Mouse (Mus musculus) forebrain, embryonic 16.5 days (tissue): ENCODE data around the gene Ttc12. TPM values are rescaled to one million over a fixed set of nuclear protein-coding genes. Genes with fewer than 3 reads are reported as not detected.

ENCODE experiments used
- ATAC-seq: fragments of 200-750 bp; cut with Nextera tagmentation; 2 replicates; pipeline ENCODE4 v1.8.0; 2017; ENCODE audit warnings: mild to moderate bottlenecking, moderate library complexity
- H3K27ac ChIP-seq: fragments of 300-500 bp; sonication (generic); 2 replicates; pipeline ENCODE4 v1.5.1; 2014; ENCODE audit warnings: low read length, control low read depth
- H3K27me3 ChIP-seq: fragments of 300-500 bp; sonication (generic); replicated peaks from 2 replicates; pipeline ENCODE4 v1.6.1; 2014; ENCODE audit warnings: low read length; ENCODE audit not compliant: control insufficient read depth, insufficient read depth
- H3K36me3 ChIP-seq: fragments of 300-500 bp; sonication (generic); 2 replicates; pipeline ENCODE4 v1.6.1; 2014; ENCODE audit not compliant: control insufficient read depth, insufficient read depth
- H3K4me1 ChIP-seq: fragments of 300-500 bp; sonication (generic); replicated peaks from 2 replicates; pipeline ENCODE4 v1.6.1; 2014; ENCODE audit warnings: low read length; ENCODE audit not compliant: control insufficient read depth, insufficient read depth
- H3K4me2 ChIP-seq: fragments of 300-500 bp; sonication (generic); 2 replicates; pipeline ENCODE4 v1.6.1; 2014; ENCODE audit warnings: mild to moderate bottlenecking, low read length, control low read depth
- H3K4me3 ChIP-seq: fragments of 300-500 bp; sonication (generic); replicated peaks from 2 replicates; pipeline ENCODE4 v1.5.1; 2014; ENCODE audit warnings: mild to moderate bottlenecking, low read length, control low read depth
- H3K9ac ChIP-seq: fragments of 300-500 bp; sonication (generic); replicated peaks from 2 replicates; pipeline ENCODE4 v1.6.1; 2014; ENCODE audit warnings: low read depth, low read length, control low read depth
- H3K9me3 ChIP-seq: fragments of 300-500 bp; sonication (generic); 2 replicates; pipeline ENCODE4 v1.6.1; 2016; ENCODE audit warnings: low read length; ENCODE audit not compliant: control insufficient read depth
- WGBS: fragments of 180-500 bp; shearing (Covaris S2); extraction: QIAGEN DNeasy Blood & Tissue Kit; methylation state at CpG from one replicate; pipeline ENCODE4 v1.1.7; 2014; 5-methylcytosine and 5-hydroxymethylcytosine counted together
- polyA plus RNA-seq: library from polyadenylated mRNA; unstranded; fragments of >200 nt; fragmentation: Nextera tagmentation; extraction: Ambion mirVana; gene quantifications from 2 replicates; pipeline ENCODE4 v1.2.1, GENCODE M21; 2015

Ttc12 gene
- polyA plus RNA-seq, 1 experiment from 2014 or later, result 1.0 TPM

DNA sequence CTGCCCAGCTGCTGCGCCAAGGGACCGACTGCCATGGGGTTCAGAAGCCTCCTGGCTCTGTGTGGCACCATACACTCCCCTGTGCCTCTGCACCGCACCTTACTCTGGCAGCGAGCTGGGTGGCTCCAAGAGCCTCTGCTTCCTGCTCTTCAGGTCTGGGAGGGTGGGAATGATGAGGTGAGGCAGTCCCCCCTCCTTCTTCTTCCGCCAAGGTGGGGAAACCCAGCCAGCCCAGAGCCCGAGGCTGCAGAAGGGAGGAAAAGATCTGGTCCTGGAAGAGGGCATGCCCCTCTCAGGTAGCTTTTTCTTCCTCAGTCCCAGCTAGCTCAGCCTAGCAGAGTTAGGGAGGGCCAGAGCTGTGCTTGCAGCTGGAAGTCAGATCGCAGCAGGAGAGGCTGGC, 59.1 kb downstream of the Ttc12 start, which contains the start of gene Ankk1:
Gene Ankk1 (minus strand): TSS at position 101 of the 400 bp plus-strand sequence.
- H3K9me3 ChIP-seq, result no peaks in the 10 kb centered on the region
- no peak within 1 kb of the TSS for H3K27ac ChIP-seq
- 77% methylated on average over 7 of the region's 7 CpGs for WGBS
- H3K9ac ChIP-seq, result no peak within 1 kb of the TSS
- no peaks in the 10 kb centered on the region for H3K27me3 ChIP-seq
- H3K4me2 ChIP-seq, result no peak within 1 kb of the TSS
- H3K36me3 ChIP-seq, result no peaks in the 10 kb centered on the region
- no peak within 1 kb of the TSS for H3K4me3 ChIP-seq
- ATAC-seq, result no peak
- H3K4me1 ChIP-seq, result peaks cover 7% of the 10 kb centered on the region

DNA sequence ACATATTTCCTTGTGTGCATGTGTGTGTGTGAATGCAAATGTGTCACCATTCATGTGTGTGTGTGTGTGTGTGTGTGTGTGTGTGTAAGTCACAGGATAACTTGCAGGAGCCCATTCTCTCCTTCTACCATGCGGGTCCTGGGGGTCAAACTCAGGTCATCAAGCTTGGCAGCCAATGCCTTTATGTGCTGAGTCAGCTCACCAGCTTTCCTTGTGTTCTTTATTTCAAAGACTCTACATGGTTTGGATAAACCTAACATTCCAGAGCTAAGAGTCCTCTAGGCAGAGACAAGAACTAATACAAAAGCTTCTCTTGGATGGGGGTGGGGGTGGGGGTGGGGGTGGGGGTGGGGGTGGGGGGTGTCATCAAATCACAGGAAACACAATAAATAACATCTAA, 60.4 kb downstream of the Ttc12 start:
- WGBS, result 75% methylated on average over 1 of the region's 1 CpGs
- no peak for ATAC-seq
- H3K27ac ChIP-seq, result no peak overlapping the region
- H3K4me2 ChIP-seq, result no peak overlapping the region
- H3K27me3 ChIP-seq, result no peaks in the 10 kb centered on the region
- H3K36me3 ChIP-seq, result no peaks in the 10 kb centered on the region
- no peaks in the 10 kb centered on the region for H3K9me3 ChIP-seq
- H3K9ac ChIP-seq, result no peak overlapping the region
- peaks cover 7% of the 10 kb centered on the region for H3K4me1 ChIP-seq
- no peak overlapping the region for H3K4me3 ChIP-seq

DNA sequence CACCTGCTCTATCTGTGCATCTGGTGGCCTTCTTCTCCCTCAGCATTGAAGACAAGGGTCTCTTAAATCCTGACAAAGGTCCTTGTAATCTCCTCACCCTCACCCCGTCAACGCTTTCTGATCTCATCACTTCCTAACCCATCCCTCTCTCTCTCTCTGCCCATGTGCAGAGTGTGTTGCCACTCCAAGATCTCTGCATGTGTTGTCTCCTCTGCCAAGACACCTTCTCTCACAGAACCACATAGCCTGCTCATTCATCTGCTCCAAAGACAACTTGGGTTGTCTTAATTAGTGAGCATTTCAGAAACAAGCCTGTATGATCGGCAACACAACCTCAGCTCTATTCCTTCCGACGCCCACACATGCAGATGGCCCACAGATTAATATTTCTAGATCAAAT, 62.2 kb downstream of the Ttc12 start:
- Histone ChIP-seq H3K27me3 (no peaks in the 10 kb centered on the region), H3K4me3 (no peak overlapping the region), H3K36me3 (no peaks in the 10 kb centered on the region), H3K27ac (no peak overlapping the region), H3K9ac (no peak overlapping the region), H3K4me1 (peaks cover 5% of the 10 kb centered on the region; the same call in 1 of the 2 replicates), H3K9me3 (no peaks in the 10 kb centered on the region), H3K4me2 (no peak overlapping the region)
- ATAC-seq, result no peak
- 90% methylated on average over 5 of the region's 5 CpGs for WGBS

DNA sequence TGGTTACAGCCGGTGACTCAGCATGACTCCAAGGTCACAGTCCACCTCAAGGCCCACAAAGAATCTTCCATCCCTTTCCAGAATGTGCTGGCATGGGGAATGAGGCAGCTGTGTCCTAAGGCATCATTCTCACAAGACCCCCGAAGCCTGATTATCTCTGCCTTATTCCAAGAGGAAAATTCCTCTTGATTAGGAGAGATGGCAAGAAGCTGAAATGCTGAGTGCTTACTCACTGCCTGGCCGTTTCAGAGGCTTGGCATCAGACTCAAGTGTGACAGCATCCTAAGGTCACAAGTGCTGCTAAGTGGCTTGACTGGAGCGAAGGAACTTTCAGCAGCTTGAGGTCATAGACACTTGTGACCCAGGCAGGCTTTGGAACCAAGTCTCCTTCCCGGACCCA, 75.4 kb downstream of the Ttc12 start:
- Histone ChIP-seq H3K4me1 (peaks cover 5% of the 10 kb centered on the region; the same call in 1 of the 2 replicates), H3K9ac (no peak overlapping the region), H3K9me3 (no peaks in the 10 kb centered on the region), H3K27me3 (no peaks in the 10 kb centered on the region), H3K36me3 (no peaks in the 10 kb centered on the region), H3K4me2 (no peak overlapping the region), H3K4me3 (no peak overlapping the region), H3K27ac (no peak overlapping the region)
- no peak for ATAC-seq
- 84% methylated on average over 5 of the region's 5 CpGs for WGBS

DNA sequence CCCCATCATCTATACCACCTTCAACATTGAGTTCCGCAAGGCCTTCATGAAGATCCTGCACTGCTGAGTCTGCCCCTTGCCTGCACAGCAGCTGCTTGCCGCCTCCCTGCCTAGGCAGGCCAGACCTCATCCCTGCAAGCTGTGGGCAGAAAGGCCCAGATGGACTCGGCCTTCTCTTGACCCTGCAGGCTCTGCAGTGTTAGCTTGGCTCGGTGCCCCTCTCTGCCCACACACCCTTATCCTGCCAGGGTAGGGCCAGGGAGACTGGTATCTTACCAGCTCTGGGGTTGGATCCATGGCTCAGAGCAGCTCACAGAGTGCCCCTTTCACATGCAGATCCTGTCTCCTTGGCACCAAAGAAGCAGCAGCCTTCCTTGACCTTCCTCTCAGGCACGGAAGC, 79.0 kb downstream of the Ttc12 start:
- H3K27ac ChIP-seq, result no peak overlapping the region
- no peak overlapping the region for H3K4me3 ChIP-seq
- H3K4me1 ChIP-seq, result peaks cover 5% of the 10 kb centered on the region; the same call in 1 of the 2 replicates
- no peaks in the 10 kb centered on the region for H3K9me3 ChIP-seq
- H3K36me3 ChIP-seq, result no peaks in the 10 kb centered on the region
- H3K9ac ChIP-seq, result no peak overlapping the region
- WGBS, result 93% methylated on average over 5 of the region's 5 CpGs
- ATAC-seq, result no peak
- no peak overlapping the region for H3K4me2 ChIP-seq
- no peaks in the 10 kb centered on the region for H3K27me3 ChIP-seq

DNA sequence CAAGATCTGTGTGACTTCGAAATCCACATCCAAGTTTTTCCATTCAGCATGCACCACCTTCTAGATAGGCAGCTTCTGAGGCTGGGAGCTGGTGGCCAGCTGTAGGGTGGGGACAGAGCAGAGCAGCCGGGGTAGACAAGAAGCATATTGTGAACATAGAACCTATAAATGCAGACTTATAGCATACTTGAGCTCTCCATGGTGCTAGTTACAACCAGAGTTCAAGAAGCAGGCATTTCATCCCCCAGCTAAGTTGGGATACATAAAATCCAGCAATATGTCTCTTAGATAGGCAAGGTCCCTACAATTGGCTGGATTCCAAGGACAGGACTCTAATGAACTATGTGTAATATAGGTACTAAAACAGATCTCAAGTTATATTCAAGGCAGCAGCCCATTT, 82.3 kb downstream of the Ttc12 start:
- Histone ChIP-seq H3K4me3 (no peak overlapping the region), H3K9me3 (no peaks in the 10 kb centered on the region), H3K36me3 (no peaks in the 10 kb centered on the region), H3K27me3 (no peaks in the 10 kb centered on the region), H3K27ac (no peak overlapping the region), H3K4me1 (no peaks in the 10 kb centered on the region), H3K9ac (no peak overlapping the region), H3K4me2 (no peak overlapping the region)
- 76% methylated on average over 2 of the region's 2 CpGs for WGBS
- no peak for ATAC-seq

DNA sequence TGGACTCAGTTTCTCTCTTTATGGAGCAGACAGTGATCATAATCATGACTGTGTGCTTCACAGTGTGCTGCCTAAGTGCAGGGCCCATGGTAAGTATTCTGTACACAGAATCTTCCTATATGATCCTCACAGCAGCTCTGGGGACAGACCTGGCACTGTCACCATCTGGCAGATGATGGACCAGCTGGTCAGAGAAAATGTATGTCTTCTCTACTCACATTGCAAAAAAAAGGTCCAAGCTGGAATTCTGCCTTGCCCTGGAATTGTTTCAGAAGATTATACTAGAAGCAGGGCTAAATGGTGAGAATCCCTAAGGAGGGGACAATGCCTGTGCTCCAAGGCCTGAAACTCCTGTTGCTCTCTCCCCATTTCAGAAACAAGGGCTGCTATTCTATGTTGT, 90.0 kb downstream of the Ttc12 start:
- Histone ChIP-seq H3K27ac (no peak overlapping the region), H3K27me3 (no peaks in the 10 kb centered on the region), H3K4me2 (no peak overlapping the region), H3K9me3 (no peaks in the 10 kb centered on the region), H3K9ac (no peak overlapping the region), H3K4me1 (no peaks in the 10 kb centered on the region), H3K4me3 (no peak overlapping the region), H3K36me3 (no peaks in the 10 kb centered on the region)
- no peak for ATAC-seq

DNA sequence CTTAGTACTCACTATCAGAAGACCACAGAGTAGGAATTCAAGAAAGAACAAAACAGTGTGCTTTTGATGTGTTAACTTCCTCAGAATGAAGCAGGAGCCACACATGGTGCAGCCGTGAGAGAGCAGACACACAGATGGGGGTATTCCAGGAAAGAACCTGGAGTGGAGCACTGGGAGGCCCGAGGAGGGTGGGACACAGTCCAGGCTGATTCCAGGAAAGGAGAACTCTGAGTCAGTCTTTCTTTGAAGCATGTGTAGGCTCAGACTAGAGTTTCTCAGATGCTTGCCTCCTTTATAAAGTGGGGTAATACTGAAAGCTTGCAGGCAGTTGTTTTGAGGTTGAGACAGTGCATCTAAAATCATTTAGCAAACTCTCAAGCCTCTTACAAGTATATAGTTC, 93.8 kb downstream of the Ttc12 start:
- ATAC-seq, result no peak
- H3K4me3 ChIP-seq, result no peak overlapping the region

More for the DNA sequence above, 93.8 kb downstream of the Ttc12 start:
- Histone ChIP-seq H3K9me3 (no peaks in the 10 kb centered on the region), H3K4me1 (no peaks in the 10 kb centered on the region), H3K9ac (no peak overlapping the region), H3K4me2 (no peak overlapping the region), H3K27me3 (no peaks in the 10 kb centered on the region), H3K27ac (no peak overlapping the region), H3K36me3 (no peaks in the 10 kb centered on the region)
- 54% methylated on average over 2 of the region's 2 CpGs for WGBS
